Mouse (Mus musculus) gastrocnemius, adult 18-20 months (tissue): ENCODE data around the gene Atg14. TPM values are rescaled to one million over a fixed set of nuclear protein-coding genes. Genes with fewer than 3 reads are reported as not detected.
"Not testable (repeated sequence)": the region's sequence is repeated elsewhere in the genome, so short reads cannot be mapped to it uniquely, and the experiment has no call there.

Experiments
- DNase-seq: peaks from one replicate; pipeline ENCODE4 v3.0.0; 2021; ENCODE audit warnings: low spot score
- long read RNA-seq, 2 experiments: library from polyadenylated mRNA; stranded (forward); transcript quantifications; one replicate each; pipeline ENCODE4 v2.0.0; 2021
- total RNA-seq, 2 experiments: library from RNA; stranded (reverse); gene quantifications; 2 replicates each; pipeline ENCODE4 v1.2.3; 2021

The Atg14 gene
- 1 to 10 TPM; 6.7 to 6.9 TPM for total RNA-seq
- long read RNA-seq, experiment 1, transcript Atg14-201 (10 exons, 3,450 nt), result major isoform, 15 of 16 reads
- long read RNA-seq, experiment 1, partial matches to known transcripts, result 1 of 16 reads
- long read RNA-seq, experiment 1, other reads (novel, unspliced or antisense), result 0 of 16 reads
- long read RNA-seq, experiment 2, transcript Atg14-201 (10 exons, 3,450 nt), result major isoform, 17 of 18 reads
- long read RNA-seq, experiment 2, partial matches to known transcripts, result 0 of 18 reads
- long read RNA-seq, experiment 2, other reads (novel, unspliced or antisense), result 1 of 18 reads

GRCm38 (mm10) chr14:47570549-47570948 lies at the start of gene Atg14:
Gene Atg14 (minus strand): TSS chr14:47570649.
- not testable (repeated sequence) for DNase-seq

- no peak for DNase-seq
These were observed 48.4 kb upstream of the Atg14 start for GRCm38 (mm10) chr14:47618891-47619290.

GRCm38 (mm10) chr14:47613254-47613653 lies 42.8 kb upstream of the Atg14 start:
- DNase-seq, result no peak

- peak; percentile 61 for DNase-seq
These were observed 27.5 kb upstream of the Atg14 start for GRCm38 (mm10) chr14:47597942-47598388.

GRCm38 (mm10) chr14:47594426-47595103 lies 24.1 kb upstream of the Atg14 start:
- DNase-seq, result no peak

GRCm38 (mm10) chr14:47590391-47590975 lies 20.0 kb upstream of the Atg14 start:
- DNase-seq, result no peak

GRCm38 (mm10) chr14:47589444-47589843 lies 19.0 kb upstream of the Atg14 start:
- DNase-seq, result no peak

GRCm38 (mm10) chr14:47584346-47584745 lies 13.9 kb upstream of the Atg14 start:
- DNase-seq, result no peak

GRCm38 (mm10) chr14:47581681-47582080 lies 11.2 kb upstream of the Atg14 start:
- no peak for DNase-seq

GRCm38 (mm10) chr14:47581280-47581679 lies 10.8 kb upstream of the Atg14 start:
- no peak for DNase-seq

GRCm38 (mm10) chr14:47578086-47578485 lies 7.6 kb upstream of the Atg14 start:
- no peak for DNase-seq

GRCm38 (mm10) chr14:47576687-47577086 lies 6.2 kb upstream of the Atg14 start:
- no peak for DNase-seq

GRCm38 (mm10) chr14:47574721-47575120 lies 4.3 kb upstream of the Atg14 start:
- no peak for DNase-seq

GRCm38 (mm10) chr14:47572707-47573106 lies 2.3 kb upstream of the Atg14 start:
- no peak for DNase-seq

- peak; percentile 98 for DNase-seq
These were observed 2.3 kb downstream of the Atg14 start for GRCm38 (mm10) chr14:47567962-47568652.

GRCm38 (mm10) chr14:47563106-47563505 lies 7.3 kb downstream of the Atg14 start:
- no peak for DNase-seq

GRCm38 (mm10) chr14:47562530-47562929 lies 7.9 kb downstream of the Atg14 start:
- no peak for DNase-seq

- DNase-seq, result no peak
These were observed 9.7 kb downstream of the Atg14 start for GRCm38 (mm10) chr14:47560714-47561113.

- no peak for DNase-seq
These were observed 15.2 kb downstream of the Atg14 start for GRCm38 (mm10) chr14:47555225-47555624.

GRCm38 (mm10) chr14:47554236-47554635 lies 16.2 kb downstream of the Atg14 start:
- DNase-seq, result no peak

GRCm38 (mm10) chr14:47553380-47553779 lies 17.1 kb downstream of the Atg14 start:
- no peak for DNase-seq

- DNase-seq, result no peak
These were observed 18.8 kb downstream of the Atg14 start for GRCm38 (mm10) chr14:47551668-47552067.
